Mouse (Mus musculus) CH12.LX (cell line): ENCODE data around the gene Ccdc97. TPM values are rescaled to one million over a fixed set of nuclear protein-coding genes. Genes with fewer than 3 reads are reported as not detected.

Experiments used
- DNase-seq: peaks from one replicate; pipeline ENCODE4 v3.0.0-alpha.2; 2013; ENCODE audit errors: extremely low read depth
- H3K27ac ChIP-seq: 2 replicates; pipeline ENCODE4 v1.5.1; 2012; ENCODE audit warnings: low read depth, mild to moderate bottlenecking, control low read depth, moderate library complexity; ENCODE audit not compliant: insufficient read depth
- H3K27me3 ChIP-seq: replicated peaks from 2 replicates; pipeline ENCODE3; 2012; ENCODE audit warnings: inconsistent platforms
- H3K36me3 ChIP-seq, 2 experiments: replicated peaks in 1 of 2; 2 replicates each; pipeline versions ENCODE3 to v1.6.1; 2012; ENCODE audit warnings: inconsistent platforms in 1 of 2, low read length in 1 of 2, mild to moderate bottlenecking in 1 of 2, mixed read lengths in 1 of 2, moderate library complexity in 1 of 2; ENCODE audit not compliant: control insufficient read depth in 1 of 2, insufficient read depth in 1 of 2
- H3K4me1 ChIP-seq, 2 experiments: 2 replicates each; pipeline ENCODE4 v1.6.1; 2012; ENCODE audit warnings: inconsistent platforms in 1 of 2, moderate library complexity in 1 of 2; ENCODE audit not compliant: insufficient read depth in 2 of 2, control insufficient read depth in 1 of 2
- H3K4me2 ChIP-seq: 2 replicates; pipeline ENCODE4 v1.6.1; 2012; ENCODE audit warnings: low read depth, mild to moderate bottlenecking, control low read depth; ENCODE audit not compliant: poor library complexity, insufficient read depth, severe bottlenecking
- H3K4me3 ChIP-seq, 3 experiments: fragments of 150-350 bp in 1 of 3; sonication (generic) in 1 of 3; replicated peaks in 1 of 3; 2 replicates each; pipeline versions ENCODE3 to v1.5.1; 2011 to 2012; ENCODE audit warnings: low read depth in 2 of 3, low read length in 2 of 3, mild to moderate bottlenecking in 2 of 3, moderate library complexity in 2 of 3, control low read depth in 1 of 3, improper control_type of control experiment in 1 of 3, inconsistent platforms in 1 of 3, mixed read lengths in 1 of 3; ENCODE audit not compliant: poor library complexity in 1 of 3
- H3K79me2 ChIP-seq: replicated peaks from 2 replicates; pipeline ENCODE4 v1.6.1; 2012; ENCODE audit warnings: mild to moderate bottlenecking, moderate library complexity; ENCODE audit not compliant: control insufficient read depth, poor library complexity, insufficient read depth, severe bottlenecking; ENCODE audit errors: extremely low read depth
- H3K9ac ChIP-seq: 2 replicates; pipeline ENCODE4 v1.6.1; 2012; ENCODE audit warnings: low read depth, mild to moderate bottlenecking, control low read depth, moderate library complexity; ENCODE audit not compliant: insufficient read depth
- H3K9me3 ChIP-seq: replicated peaks from 2 replicates; pipeline ENCODE3; 2012; ENCODE audit warnings: low read length, inconsistent platforms, mixed read lengths
- BHLHE40 ChIP-seq: IDR thresholded peaks from 2 replicates; pipeline ENCODE4 v1.6.1; 2011; ENCODE audit warnings: mild to moderate bottlenecking, low read depth, low read length, improper control_type of control experiment
- CHD2 ChIP-seq: IDR thresholded peaks from 2 replicates; pipeline ENCODE4 v1.6.1; 2011; ENCODE audit warnings: low read length, improper control_type of control experiment
- ELF1 ChIP-seq: IDR thresholded peaks from 2 replicates; pipeline ENCODE4 v1.6.1; 2014; ENCODE audit warnings: low read depth, mild to moderate bottlenecking, inconsistent platforms, low read length, improper control_type of control experiment
- HCFC1 ChIP-seq: IDR thresholded peaks from 2 replicates; pipeline ENCODE4 v1.6.1; 2012; ENCODE audit warnings: low read depth, mild to moderate bottlenecking, inconsistent platforms, low read length, improper control_type of control experiment
- IRF4 ChIP-seq: IDR thresholded peaks from 2 replicates; pipeline ENCODE4 v1.6.1; 2014; ENCODE audit warnings: low read depth, mild to moderate bottlenecking, inconsistent platforms, low read length, improper control_type of control experiment
- JUND ChIP-seq: conservative IDR thresholded peaks from 2 replicates; pipeline ENCODE4 v1.6.1; 2011; ENCODE audit warnings: low read depth, low read length, improper control_type of control experiment
- KAT2A ChIP-seq: IDR thresholded peaks from 2 replicates; pipeline ENCODE4 v1.6.1; 2012; ENCODE audit warnings: low read length, improper control_type of control experiment, inconsistent platforms; ENCODE audit not compliant: insufficient replicate concordance
- MAFK ChIP-seq: IDR thresholded peaks from 2 replicates; pipeline ENCODE4 v1.6.1; 2011; ENCODE audit warnings: low read length, improper control_type of control experiment; ENCODE audit not compliant: insufficient replicate concordance
- MAZ ChIP-seq: IDR thresholded peaks from 2 replicates; pipeline ENCODE4 v1.6.1; 2012; ENCODE audit warnings: low read depth, mild to moderate bottlenecking, inconsistent platforms, low read length, improper control_type of control experiment, moderate library complexity
- MEF2A ChIP-seq: IDR thresholded peaks from 2 replicates; pipeline ENCODE4 v1.6.1; 2014; ENCODE audit warnings: low read depth, mild to moderate bottlenecking, inconsistent platforms, low read length, improper control_type of control experiment, borderline replicate concordance
- MXI1 ChIP-seq: IDR thresholded peaks from 2 replicates; pipeline ENCODE4 v1.6.1; 2011; ENCODE audit warnings: mild to moderate bottlenecking, low read depth, low read length, improper control_type of control experiment
- MYC ChIP-seq: IDR thresholded peaks from 2 replicates; pipeline ENCODE4 v1.6.1; 2011; ENCODE audit warnings: low read depth, mild to moderate bottlenecking, improper control_type of control experiment, low read length
- NELFE ChIP-seq: IDR thresholded peaks from 2 replicates; pipeline ENCODE4 v1.6.1; 2011; ENCODE audit warnings: low read depth, low read length, improper control_type of control experiment
- NRF1 ChIP-seq: IDR thresholded peaks from 2 replicates; pipeline ENCODE4 v1.6.1; 2014; ENCODE audit warnings: low read depth, mild to moderate bottlenecking, inconsistent platforms, low read length, improper control_type of control experiment, moderate library complexity
- POLR2A ChIP-seq: IDR thresholded peaks from 2 replicates; pipeline ENCODE4 v1.6.1; 2011; ENCODE audit warnings: low read depth, mild to moderate bottlenecking, improper control_type of control experiment, low read length
- POLR2AphosphoS2 ChIP-seq: IDR thresholded peaks from 2 replicates; pipeline ENCODE4 v1.6.1; 2011; ENCODE audit warnings: low read depth, low read length, improper control_type of control experiment
- RAD21 ChIP-seq: IDR thresholded peaks from 2 replicates; pipeline ENCODE4 v1.6.1; 2011; ENCODE audit warnings: low read depth, mild to moderate bottlenecking, low read length, improper control_type of control experiment, moderate library complexity
- SIN3A ChIP-seq: IDR thresholded peaks from 2 replicates; pipeline ENCODE4 v1.6.1; 2012; ENCODE audit warnings: low read length, improper control_type of control experiment, inconsistent platforms
- TBP ChIP-seq: conservative IDR thresholded peaks from 2 replicates; pipeline ENCODE4 v1.6.1; 2011; ENCODE audit warnings: low read depth, low read length, improper control_type of control experiment
- TCF12 ChIP-seq: IDR thresholded peaks from 2 replicates; pipeline ENCODE4 v1.6.1; 2014; ENCODE audit warnings: low read depth, mild to moderate bottlenecking, inconsistent platforms, low read length, improper control_type of control experiment
- UBTF ChIP-seq: IDR thresholded peaks from 2 replicates; pipeline ENCODE4 v1.6.1; 2012; ENCODE audit warnings: low read depth, mild to moderate bottlenecking, inconsistent platforms, low read length, improper control_type of control experiment, moderate library complexity
- USF1 ChIP-seq: IDR thresholded peaks from 2 replicates; pipeline ENCODE4 v1.6.1; 2014; ENCODE audit warnings: low read depth, mild to moderate bottlenecking, inconsistent platforms, low read length, improper control_type of control experiment
- ZKSCAN1 ChIP-seq: IDR thresholded peaks from 2 replicates; pipeline ENCODE4 v1.6.1; 2012; ENCODE audit warnings: low read depth, inconsistent platforms, low read length, improper control_type of control experiment, borderline replicate concordance
- ZMIZ1 ChIP-seq: IDR thresholded peaks from 2 replicates; pipeline ENCODE4 v1.6.1; 2012; ENCODE audit warnings: low read depth, mild to moderate bottlenecking, inconsistent platforms, low read length, improper control_type of control experiment
- ZNF384 ChIP-seq: IDR thresholded peaks from 2 replicates; pipeline ENCODE4 v1.6.1; 2012; ENCODE audit warnings: low read depth, low read length, improper control_type of control experiment, inconsistent platforms
- dilution Hi-C: fragments of 300-500 bp; cut with MboI; formaldehyde crosslinking; loops from 2 replicates; pipeline ENCODE4 v1.14.3; 2020; ENCODE audit warnings: low sequenced_read_pairs; ENCODE audit not compliant: extremely low pct_unique_long_range_greater_than_20kb, extremely low pct_ligation_motif_present
- in situ Hi-C: fragments of 300-500 bp; cut with MboI; formaldehyde crosslinking; loops from 3 replicates; pipeline ENCODE4 v1.14.3; 2019; ENCODE audit warnings: low sequenced_read_pairs, low pct_ligation_motif_present, low pct_unique_long_range_greater_than_20kb, mixed read lengths
- polyA plus RNA-seq: library from polyadenylated mRNA; unstranded; fragments of >175 nt; gene quantifications from 2 replicates; pipeline ENCODE4 v1.2.1, GENCODE M21; 2012; ENCODE audit warnings: low read depth; ENCODE audit not compliant: insufficient read length
- total RNA-seq, 2 experiments: library from RNA; depleted of rRNA; stranded (reverse); fragments of 300-350 nt in 1 of 2; fragments of >200 nt in 1 of 2; gene quantifications; 2 replicates each; pipeline ENCODE4 v1.2.3; 2012 to 2014

The Ccdc97 gene
- total and polyA plus RNA-seq, 3 experiments, result 5.7 to 44.8 (median 14.1) TPM

DNA sequence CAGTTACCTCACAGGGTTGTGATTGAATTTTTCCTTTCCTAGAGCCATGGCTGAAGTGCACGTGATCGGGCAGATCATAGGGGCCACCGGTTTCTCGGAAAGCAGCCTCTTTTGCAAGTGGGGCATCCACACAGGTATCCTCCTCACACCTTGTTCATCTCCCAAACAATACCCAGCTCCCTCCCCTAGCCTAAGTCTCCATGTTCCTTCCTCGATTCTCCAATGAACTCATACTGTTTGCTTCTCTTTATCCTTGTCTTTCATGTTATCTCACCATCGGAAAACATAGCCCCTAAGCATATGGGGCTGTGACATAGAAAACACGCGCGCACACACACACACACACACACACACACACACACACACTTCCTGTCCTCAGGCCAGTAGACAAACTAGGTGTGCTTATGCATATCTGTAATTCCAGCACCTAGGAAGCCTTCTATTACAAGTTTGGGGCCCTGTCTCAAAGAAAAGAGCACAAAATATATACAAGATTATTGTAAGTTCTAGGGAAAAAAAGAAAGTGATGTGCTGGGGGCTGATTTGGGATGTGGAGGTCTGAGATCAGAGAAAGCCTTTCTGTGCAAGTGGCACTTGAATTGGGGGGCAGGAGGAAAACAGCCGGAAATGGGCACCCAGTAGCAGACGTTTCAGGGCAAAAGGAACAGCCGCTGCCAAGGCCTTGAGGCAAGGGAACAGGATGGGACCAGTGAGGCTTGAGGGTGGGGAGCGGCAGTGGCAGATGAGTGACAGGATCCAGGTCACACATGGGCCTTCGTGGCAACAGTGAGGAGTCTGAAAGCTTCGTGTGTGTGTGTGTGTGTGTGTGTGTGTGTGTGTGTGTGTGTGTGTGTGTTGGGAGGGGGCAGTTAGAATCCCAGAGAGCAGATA, 37.3 kb downstream of the Ccdc97 start:
- dilution Hi-C loops (no loop called here), in situ Hi-C loops (no loop called here)
- Histone ChIP-seq H3K4me3 (peak overlapping the region; percentile 5 to 71 (median 23)), H3K4me1 (peaks cover 28 to 76% of the 10 kb centered on the region in 2 experiments), H3K4me2 (peak overlapping the region; percentile 70), H3K79me2 (no peaks in the 10 kb centered on the region), H3K36me3 (peaks cover 0 to 28% of the 10 kb centered on the region in 2 experiments), H3K27me3 (no peaks in the 10 kb centered on the region), H3K9me3 (peaks cover 4% of the 10 kb centered on the region), H3K27ac (no peak overlapping the region), H3K9ac (no peak overlapping the region)
- DNase-seq, result no peak
- TF ChIP-seq KAT2A (no peak), MAFK (no peak), MXI1 (no peak), USF1 (no peak), JUND (no peak), BHLHE40 (peak; percentile 35; the same call in 1 of the 2 replicates)

- Histone ChIP-seq H3K9me3 (peaks cover 4% of the 10 kb centered on the region), H3K4me1 (peaks cover 22 to 68% of the 10 kb centered on the region in 2 experiments), H3K9ac (peak within 1 kb of the TSS; percentile 87), H3K36me3 (peaks cover 0 to 21% of the 10 kb centered on the region in 2 experiments), H3K4me3 (peak within 1 kb of the TSS; percentile 64 to 75 (median 71)), H3K27ac (peak within 1 kb of the TSS; percentile 93), H3K4me2 (peak within 1 kb of the TSS; percentile 70), H3K27me3 (no peaks in the 10 kb centered on the region), H3K79me2 (no peaks in the 10 kb centered on the region)
- peak; percentile 98 for DNase-seq
- TF ChIP-seq NRF1, result peak; percentile 94
- TF ChIP-seq ZNF384, result peak; percentile 13; the same call in 1 of the 2 replicates
- TF ChIP-seq POLR2A, result peak; percentile 81
- peak; percentile 47; the same call in 1 of the 2 replicates for TF ChIP-seq ELF1
- no peak for TF ChIP-seq BHLHE40
- peak; percentile 48; the same call in 1 of the 2 replicates for TF ChIP-seq HCFC1
- peak; percentile 67; the same call in 1 of the 2 replicates for TF ChIP-seq POLR2AphosphoS2
- TF ChIP-seq MYC, result no peak; the same call in 1 of the 2 replicates
- peak; percentile 39; the same call in 1 of the 2 replicates for TF ChIP-seq CHD2
- no peak for TF ChIP-seq UBTF
- peak; percentile 47; the same call in 1 of the 2 replicates for TF ChIP-seq MEF2A
- peak; percentile 84 for TF ChIP-seq ZMIZ1
- TF ChIP-seq TBP, result peak; percentile 61
- peak; percentile 74 for TF ChIP-seq TCF12
- peak; percentile 90 for TF ChIP-seq MXI1
- TF ChIP-seq ZKSCAN1, result no peak
- peak; percentile 68 for TF ChIP-seq SIN3A
- no peak for TF ChIP-seq RAD21
- peak; percentile 60; the same call in 1 of the 2 replicates for TF ChIP-seq IRF4
- TF ChIP-seq MAZ, result no peak; the same call in 1 of the 2 replicates
- TF ChIP-seq NELFE, result peak; percentile 86
- dilution Hi-C loops, result no loop called here
- in situ Hi-C loops, result no loop called here
These were observed 38.2 kb downstream of the Ccdc97 start, which contains the start of gene B9d2 for GRCm38 (mm10) chr7:25680514-25681258. TSS of gene B9d2 (plus strand) at chr7:25680780.
